Mouse (Mus musculus): ENCODE data around the gene Tnrc6c. TPM values are rescaled to one million over a fixed set of nuclear protein-coding genes. Genes with fewer than 3 reads are reported as not detected.

The Tnrc6c gene
- polyA plus RNA-seq, 1 experiment from 2014 or later = 16.1 TPM

GRCm38 (mm10) chr11:117612885-117613284 lies 41.2 kb upstream of the Tnrc6c start:
- peaks cover 11% of the 10 kb centered on the region for H3K4me1 ChIP-seq (ENCODE audit: control insufficient read depth, insufficient read depth, low read length)
- 61% methylated on average over 7 of the region's 7 CpGs for WGBS
- H3K4me2 ChIP-seq (ENCODE audit: low read depth, severe bottlenecking) = no peak overlapping the region
- no peak overlapping the region for H3K9ac ChIP-seq (ENCODE audit: low read length)
- H3K27me3 ChIP-seq (ENCODE audit: control insufficient read depth, insufficient read depth, low read length) = peaks cover 25% of the 10 kb centered on the region
- no peaks in the 10 kb centered on the region for H3K9me3 ChIP-seq (ENCODE audit: control insufficient read depth, low read length)
- ATAC-seq (ENCODE audit: insufficient number of reproducible peaks, low FRiP score, low TSS enrichment, low read depth) = no peak
- no peaks in the 10 kb centered on the region for H3K36me3 ChIP-seq (ENCODE audit: control insufficient read depth, insufficient read depth, low read length)
- no peak for DNase-seq (ENCODE audit: low spot score)
- no peak overlapping the region for H3K4me3 ChIP-seq (ENCODE audit: low read depth, low read length)
- no peak overlapping the region for H3K27ac ChIP-seq (replicated peaks; ENCODE audit: low read depth, low read length)

GRCm38 (mm10) chr11:117617368-117617908 lies 36.7 kb upstream of the Tnrc6c start:
- no peak for ATAC-seq (ENCODE audit: insufficient number of reproducible peaks, low FRiP score, low TSS enrichment, low read depth)

GRCm38 (mm10) chr11:117618214-117618613 lies 35.9 kb upstream of the Tnrc6c start:
- no peak overlapping the region for H3K4me3 ChIP-seq (ENCODE audit: low read depth, low read length)
- no peaks in the 10 kb centered on the region for H3K36me3 ChIP-seq (ENCODE audit: control insufficient read depth, insufficient read depth, low read length)
- no peaks in the 10 kb centered on the region for H3K9me3 ChIP-seq (ENCODE audit: control insufficient read depth, low read length)
- no peak overlapping the region for H3K27ac ChIP-seq (replicated peaks; ENCODE audit: low read depth, low read length)
- H3K9ac ChIP-seq (ENCODE audit: low read length) = no peak overlapping the region
- DNase-seq (ENCODE audit: low spot score) (no peak), ATAC-seq (ENCODE audit: insufficient number of reproducible peaks, low FRiP score, low TSS enrichment, low read depth) (no peak)
- 14% methylated on average over 3 of the region's 3 CpGs for WGBS
- H3K4me2 ChIP-seq (ENCODE audit: low read depth, severe bottlenecking) = peak overlapping the region; percentile 2; the same call in 1 of the 2 replicates
- peaks cover 22% of the 10 kb centered on the region for H3K27me3 ChIP-seq (ENCODE audit: control insufficient read depth, insufficient read depth, low read length)
- peaks cover 26% of the 10 kb centered on the region for H3K4me1 ChIP-seq (ENCODE audit: control insufficient read depth, insufficient read depth, low read length)

More at GRCm38 (mm10) chr11:117617368-117617908, 36.7 kb upstream of the Tnrc6c start:
- H3K27ac ChIP-seq (replicated peaks; ENCODE audit: low read depth, low read length) = no peak overlapping the region
- peaks cover 26% of the 10 kb centered on the region for H3K4me1 ChIP-seq (ENCODE audit: control insufficient read depth, insufficient read depth, low read length)
- WGBS = 20% methylated on average over 16 of the region's 16 CpGs
- no peak overlapping the region for H3K9ac ChIP-seq (ENCODE audit: low read length)
- H3K4me2 ChIP-seq (ENCODE audit: low read depth, severe bottlenecking) = peak overlapping the region; percentile 2; the same call in 1 of the 2 replicates
- no peaks in the 10 kb centered on the region for H3K9me3 ChIP-seq (ENCODE audit: control insufficient read depth, low read length)
- DNase-seq (ENCODE audit: low spot score) = no peak
- H3K4me3 ChIP-seq (ENCODE audit: low read depth, low read length) = no peak overlapping the region
- H3K36me3 ChIP-seq (ENCODE audit: control insufficient read depth, insufficient read depth, low read length) = no peaks in the 10 kb centered on the region
- H3K27me3 ChIP-seq (ENCODE audit: control insufficient read depth, insufficient read depth, low read length) = peaks cover 25% of the 10 kb centered on the region

- H3K27me3 ChIP-seq (ENCODE audit: control insufficient read depth, insufficient read depth, low read length) = peaks cover 22% of the 10 kb centered on the region
- H3K4me3 ChIP-seq (ENCODE audit: low read depth, low read length) = no peak overlapping the region
- no peaks in the 10 kb centered on the region for H3K9me3 ChIP-seq (ENCODE audit: control insufficient read depth, low read length)
- H3K4me1 ChIP-seq (ENCODE audit: control insufficient read depth, insufficient read depth, low read length) = peaks cover 26% of the 10 kb centered on the region
- no peak overlapping the region for H3K9ac ChIP-seq (ENCODE audit: low read length)
- no peaks in the 10 kb centered on the region for H3K36me3 ChIP-seq (ENCODE audit: control insufficient read depth, insufficient read depth, low read length)
- no peak overlapping the region for H3K27ac ChIP-seq (replicated peaks; ENCODE audit: low read depth, low read length)
- DNase-seq (ENCODE audit: low spot score) = no peak
- no peak overlapping the region; the same call in 1 of the 2 replicates for H3K4me2 ChIP-seq (ENCODE audit: low read depth, severe bottlenecking)
- ATAC-seq (ENCODE audit: insufficient number of reproducible peaks, low FRiP score, low TSS enrichment, low read depth) = no peak
- 74% methylated on average over 7 of the region's 7 CpGs for WGBS
Measured at GRCm38 (mm10) chr11:117618774-117619173, 35.3 kb upstream of the Tnrc6c start.

GRCm38 (mm10) chr11:117619581-117619980 lies 34.5 kb upstream of the Tnrc6c start:
- DNase-seq (ENCODE audit: low spot score) (no peak), ATAC-seq (ENCODE audit: insufficient number of reproducible peaks, low FRiP score, low TSS enrichment, low read depth) (no peak)
- WGBS = 28% methylated on average over 10 of the region's 10 CpGs
- Histone ChIP-seq H3K27me3 (ENCODE audit: control insufficient read depth, insufficient read depth, low read length) (peaks cover 20% of the 10 kb centered on the region), H3K4me1 (ENCODE audit: control insufficient read depth, insufficient read depth, low read length) (peaks cover 26% of the 10 kb centered on the region), H3K4me2 (ENCODE audit: low read depth, severe bottlenecking) (no peak overlapping the region), H3K9ac (ENCODE audit: low read length) (peak overlapping the region; percentile 13; the same call in 1 of the 2 replicates), H3K9me3 (ENCODE audit: control insufficient read depth, low read length) (no peaks in the 10 kb centered on the region), H3K27ac (replicated peaks; ENCODE audit: low read depth, low read length) (no peak overlapping the region), H3K36me3 (ENCODE audit: control insufficient read depth, insufficient read depth, low read length) (no peaks in the 10 kb centered on the region), H3K4me3 (ENCODE audit: low read depth, low read length) (no peak overlapping the region)

- Histone ChIP-seq H3K4me1 (ENCODE audit: control insufficient read depth, insufficient read depth, low read length) (peaks cover 5% of the 10 kb centered on the region), H3K9me3 (ENCODE audit: control insufficient read depth, low read length) (no peaks in the 10 kb centered on the region), H3K4me3 (ENCODE audit: low read depth, low read length) (no peak overlapping the region), H3K4me2 (ENCODE audit: low read depth, severe bottlenecking) (no peak overlapping the region), H3K27me3 (ENCODE audit: control insufficient read depth, insufficient read depth, low read length) (peaks cover 12% of the 10 kb centered on the region), H3K27ac (replicated peaks; ENCODE audit: low read depth, low read length) (no peak overlapping the region), H3K9ac (ENCODE audit: low read length) (no peak overlapping the region), H3K36me3 (ENCODE audit: control insufficient read depth, insufficient read depth, low read length) (no peaks in the 10 kb centered on the region)
- 87% methylated on average over 4 of the region's 4 CpGs for WGBS
- DNase-seq (ENCODE audit: low spot score) = no peak
- ATAC-seq (ENCODE audit: insufficient number of reproducible peaks, low FRiP score, low TSS enrichment, low read depth) = no peak
Measured at GRCm38 (mm10) chr11:117625196-117625595, 28.9 kb upstream of the Tnrc6c start.

GRCm38 (mm10) chr11:117626557-117626956 lies 27.5 kb upstream of the Tnrc6c start:
- H3K36me3 ChIP-seq (ENCODE audit: control insufficient read depth, insufficient read depth, low read length) = no peaks in the 10 kb centered on the region
- 66% methylated on average over 6 of the region's 6 CpGs for WGBS
- H3K27ac ChIP-seq (replicated peaks; ENCODE audit: low read depth, low read length) = no peak overlapping the region
- no peak overlapping the region for H3K9ac ChIP-seq (ENCODE audit: low read length)
- DNase-seq (ENCODE audit: low spot score) = no peak
- no peaks in the 10 kb centered on the region for H3K9me3 ChIP-seq (ENCODE audit: control insufficient read depth, low read length)
- no peak for ATAC-seq (ENCODE audit: insufficient number of reproducible peaks, low FRiP score, low TSS enrichment, low read depth)
- no peak overlapping the region for H3K4me2 ChIP-seq (ENCODE audit: low read depth, severe bottlenecking)
- H3K4me1 ChIP-seq (ENCODE audit: control insufficient read depth, insufficient read depth, low read length) = peaks cover 5% of the 10 kb centered on the region
- H3K27me3 ChIP-seq (ENCODE audit: control insufficient read depth, insufficient read depth, low read length) = peaks cover 12% of the 10 kb centered on the region
- no peak overlapping the region for H3K4me3 ChIP-seq (ENCODE audit: low read depth, low read length)

- H3K36me3 ChIP-seq (ENCODE audit: control insufficient read depth, insufficient read depth, low read length) = no peaks in the 10 kb centered on the region
Measured at GRCm38 (mm10) chr11:117627060-117627562, 27.0 kb upstream of the Tnrc6c start.

More at GRCm38 (mm10) chr11:117627060-117627562, 27.0 kb upstream of the Tnrc6c start:
- DNase-seq (ENCODE audit: low spot score) (no peak), ATAC-seq (ENCODE audit: insufficient number of reproducible peaks, low FRiP score, low TSS enrichment, low read depth) (no peak)
- Histone ChIP-seq H3K9me3 (ENCODE audit: control insufficient read depth, low read length) (no peaks in the 10 kb centered on the region), H3K4me2 (ENCODE audit: low read depth, severe bottlenecking) (no peak overlapping the region), H3K27me3 (ENCODE audit: control insufficient read depth, insufficient read depth, low read length) (peaks cover 12% of the 10 kb centered on the region), H3K4me3 (ENCODE audit: low read depth, low read length) (no peak overlapping the region), H3K9ac (ENCODE audit: low read length) (no peak overlapping the region), H3K4me1 (ENCODE audit: control insufficient read depth, insufficient read depth, low read length) (peaks cover 5% of the 10 kb centered on the region), H3K27ac (replicated peaks; ENCODE audit: low read depth, low read length) (no peak overlapping the region)
- 18% methylated on average over 5 of the region's 5 CpGs for WGBS
